Mouse (Mus musculus) hindbrain, embryonic 13.5 days (tissue): ENCODE measurements at regions not wholly inside any gene's neighbourhood (a gene's known extent, or its start where the extent isn't known, plus 50 kb on each side); places are given as distances from the start of the nearest gene placed in this dataset.

ENCODE experiments used
- ATAC-seq: fragments of 200-750 bp; cut with Nextera tagmentation; 2 replicates; pipeline ENCODE4 v1.8.0; 2017; ENCODE audit warnings: moderate TSS enrichment; ENCODE audit not compliant: low FRiP score
- H3K27ac ChIP-seq: fragments of 300-500 bp; sonication (generic); 2 replicates; pipeline ENCODE4 v1.5.1; 2015; ENCODE audit warnings: inconsistent platforms, mild to moderate bottlenecking, moderate library complexity
- H3K27me3 ChIP-seq: fragments of 300-500 bp; sonication (generic); 2 replicates; pipeline ENCODE4 v1.6.1; 2015; ENCODE audit warnings: mild to moderate bottlenecking, inconsistent platforms
- H3K36me3 ChIP-seq: fragments of 300-500 bp; sonication (generic); 2 replicates; pipeline ENCODE4 v1.6.1; 2015; ENCODE audit warnings: mild to moderate bottlenecking, inconsistent platforms
- H3K4me1 ChIP-seq: fragments of 300-500 bp; sonication (generic); replicated peaks from 2 replicates; pipeline ENCODE4 v1.6.1; 2015; ENCODE audit warnings: inconsistent platforms
- H3K4me2 ChIP-seq: fragments of 300-500 bp; sonication (generic); 2 replicates; pipeline ENCODE4 v1.6.1; 2015; ENCODE audit warnings: inconsistent platforms, mild to moderate bottlenecking, moderate library complexity
- H3K4me3 ChIP-seq: fragments of 300-500 bp; sonication (generic); 2 replicates; pipeline ENCODE4 v1.5.1; 2015; ENCODE audit warnings: mild to moderate bottlenecking, inconsistent platforms
- H3K9ac ChIP-seq: fragments of 300-500 bp; sonication (generic); 2 replicates; pipeline ENCODE4 v1.6.1; 2015; ENCODE audit warnings: mild to moderate bottlenecking, inconsistent platforms
- H3K9me3 ChIP-seq: fragments of 300-500 bp; sonication (generic); 2 replicates; pipeline ENCODE4 v1.6.1; 2016; ENCODE audit warnings: inconsistent platforms
- WGBS: fragments of 180-500 bp; shearing (Covaris S2); methylation state at CpG from one replicate; pipeline ENCODE4 v1.1.7; 2015; 5-methylcytosine and 5-hydroxymethylcytosine counted together

DNA sequence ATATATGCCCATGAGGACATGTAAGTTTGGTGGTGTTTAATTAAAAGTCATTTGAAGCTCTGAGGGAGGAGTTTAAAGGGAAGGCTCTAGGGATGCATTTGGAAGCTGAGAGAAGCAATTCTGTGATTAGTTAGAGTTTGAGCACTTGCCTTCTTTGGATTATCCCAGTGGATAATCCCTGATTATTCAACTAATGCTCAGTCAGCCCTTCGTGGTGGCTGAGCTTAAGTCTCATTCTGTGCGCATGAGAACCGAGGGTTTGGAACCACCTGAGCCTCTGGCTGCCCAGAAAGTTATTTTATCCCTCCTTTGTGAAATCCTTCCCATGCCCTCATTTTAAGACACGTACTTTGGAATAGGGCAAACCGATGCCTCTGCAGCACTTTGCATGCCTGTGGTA lies 285.9 kb downstream of the Dnajb9 start:
- H3K27me3 ChIP-seq, result no peaks in the 10 kb centered on the region
- H3K9me3 ChIP-seq, result no peaks in the 10 kb centered on the region
- H3K4me1 ChIP-seq, result no peaks in the 10 kb centered on the region
- H3K27ac ChIP-seq, result no peak overlapping the region
- H3K9ac ChIP-seq, result no peak overlapping the region
- no peak overlapping the region for H3K4me3 ChIP-seq
- 73% methylated on average over 5 of the region's 5 CpGs for WGBS
- no peaks in the 10 kb centered on the region for H3K36me3 ChIP-seq
- no peak for ATAC-seq
- H3K4me2 ChIP-seq, result no peak overlapping the region

DNA sequence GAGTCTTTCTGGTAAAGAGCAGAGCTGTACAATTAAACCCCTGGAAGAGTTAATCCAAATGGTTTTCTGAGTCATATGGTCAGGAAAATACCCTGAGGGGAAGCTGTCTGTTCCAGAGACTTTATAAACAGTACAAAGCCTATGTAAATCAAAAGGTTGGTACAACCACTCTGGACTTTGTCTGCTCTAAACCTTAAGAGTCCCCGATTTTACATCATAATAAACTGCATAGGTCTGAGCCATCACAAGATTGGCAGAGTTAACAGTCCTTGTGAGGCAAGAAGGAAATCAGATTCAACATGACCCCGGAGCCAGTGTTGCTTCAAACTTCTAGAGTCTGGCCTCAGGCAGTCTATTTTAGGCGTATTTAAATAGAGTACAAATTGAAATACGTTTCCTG lies 289.7 kb downstream of the Dnajb9 start:
- Histone ChIP-seq H3K4me1 (no peaks in the 10 kb centered on the region), H3K36me3 (no peaks in the 10 kb centered on the region), H3K4me2 (no peak overlapping the region), H3K9me3 (no peaks in the 10 kb centered on the region), H3K27ac (no peak overlapping the region), H3K27me3 (no peaks in the 10 kb centered on the region), H3K9ac (no peak overlapping the region), H3K4me3 (no peak overlapping the region)
- no peak for ATAC-seq
- WGBS, result 82% methylated on average over 4 of the region's 4 CpGs

DNA sequence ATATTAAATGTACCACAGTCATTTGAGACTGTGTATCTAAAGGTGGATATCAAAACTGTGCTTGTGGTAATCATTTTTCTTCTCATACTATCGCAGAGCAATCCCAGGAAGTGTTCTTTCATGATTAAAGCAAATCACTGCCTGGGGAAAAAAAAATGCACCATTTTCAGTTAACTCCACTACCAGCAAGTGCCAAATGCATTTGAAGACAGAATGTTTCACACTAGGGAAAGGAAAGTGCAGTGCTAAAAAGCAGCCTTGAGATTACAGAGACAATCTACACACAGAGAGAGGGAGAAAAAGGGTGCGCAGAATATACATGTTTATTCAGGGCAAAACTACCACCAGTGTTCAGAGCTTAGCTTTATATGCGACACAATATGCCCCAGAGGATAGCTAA lies 291.0 kb downstream of the Dnajb9 start:
- H3K4me1 ChIP-seq, result no peaks in the 10 kb centered on the region
- no peak overlapping the region for H3K4me2 ChIP-seq
- H3K9ac ChIP-seq, result no peak overlapping the region
- no peak for ATAC-seq
- H3K36me3 ChIP-seq, result no peaks in the 10 kb centered on the region
- H3K4me3 ChIP-seq, result no peak overlapping the region
- H3K27me3 ChIP-seq, result no peaks in the 10 kb centered on the region
- H3K27ac ChIP-seq, result no peak overlapping the region
- no peaks in the 10 kb centered on the region for H3K9me3 ChIP-seq
- 76% methylated on average over 3 of the region's 3 CpGs for WGBS

DNA sequence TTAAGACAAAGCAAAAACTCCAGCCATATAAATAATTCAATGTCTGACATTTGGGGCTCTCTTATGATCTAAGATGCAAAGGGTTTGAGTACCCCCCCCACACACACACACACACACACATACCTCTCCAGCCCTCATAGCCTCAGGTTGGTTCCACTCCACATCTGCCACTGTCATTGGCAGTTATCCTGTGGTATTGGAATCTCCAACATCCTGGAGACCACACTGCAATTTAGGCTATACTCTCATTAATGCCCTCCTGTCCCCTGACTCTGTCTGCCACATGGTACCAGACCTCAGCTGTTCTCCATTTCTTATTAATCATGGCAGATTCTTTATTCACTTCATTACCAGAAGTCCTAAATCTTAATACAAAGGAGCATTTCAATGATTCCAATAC lies 293.3 kb downstream of the Dnajb9 start:
- Histone ChIP-seq H3K36me3 (no peaks in the 10 kb centered on the region), H3K27ac (no peak overlapping the region), H3K27me3 (no peaks in the 10 kb centered on the region), H3K9me3 (no peaks in the 10 kb centered on the region), H3K9ac (no peak overlapping the region), H3K4me3 (no peak overlapping the region), H3K4me1 (no peaks in the 10 kb centered on the region), H3K4me2 (no peak overlapping the region)
- no peak; the same call in 1 of the 2 replicates for ATAC-seq

DNA sequence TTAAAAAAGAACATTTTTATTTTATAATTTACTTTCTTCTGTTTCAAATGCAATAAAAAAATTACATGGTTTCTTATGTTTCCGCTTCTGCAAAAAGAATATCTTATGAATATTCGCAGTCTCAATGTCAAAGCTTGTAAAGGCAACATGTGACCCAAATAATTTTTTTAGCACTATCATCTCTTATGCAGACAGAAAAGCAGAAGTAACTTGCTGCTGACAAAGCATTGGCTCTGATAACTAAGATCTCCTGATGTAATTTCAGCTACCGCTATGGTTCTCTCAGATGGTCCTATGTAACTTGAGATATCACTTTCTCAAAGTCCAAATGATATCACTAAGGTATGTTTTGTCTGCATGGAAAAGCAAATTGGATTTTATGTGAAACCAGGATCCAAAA lies 310.9 kb downstream of the Dnajb9 start:
- Histone ChIP-seq H3K27ac (no peak overlapping the region), H3K4me2 (no peak overlapping the region), H3K4me3 (no peak overlapping the region), H3K9me3 (no peaks in the 10 kb centered on the region), H3K36me3 (no peaks in the 10 kb centered on the region), H3K4me1 (no peaks in the 10 kb centered on the region), H3K27me3 (no peaks in the 10 kb centered on the region), H3K9ac (no peak overlapping the region)
- 94% methylated on average over 3 of the region's 3 CpGs for WGBS
- ATAC-seq, result no peak

DNA sequence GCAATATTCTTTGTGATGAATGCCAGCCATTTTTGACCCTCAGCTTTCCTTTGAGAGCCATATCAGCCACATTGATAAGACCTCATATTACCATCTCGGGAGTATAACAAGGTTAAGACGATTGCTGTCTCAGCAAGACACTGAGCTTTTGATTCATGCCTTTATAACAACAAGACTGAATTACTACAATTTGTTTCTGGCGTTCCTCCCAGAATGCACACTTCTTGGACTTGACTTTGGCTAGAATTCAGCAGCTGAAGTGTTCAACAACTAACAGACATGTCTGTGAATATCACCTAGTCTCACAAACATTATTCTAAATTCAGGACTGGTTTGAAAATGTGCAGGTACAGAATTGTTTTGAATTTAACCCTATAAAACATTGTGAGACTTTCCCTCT lies 324.5 kb downstream of the Dnajb9 start:
- Histone ChIP-seq H3K27me3 (no peaks in the 10 kb centered on the region), H3K4me1 (no peaks in the 10 kb centered on the region), H3K4me2 (no peak overlapping the region), H3K4me3 (no peak overlapping the region), H3K9me3 (no peaks in the 10 kb centered on the region), H3K27ac (no peak overlapping the region), H3K36me3 (no peaks in the 10 kb centered on the region), H3K9ac (no peak overlapping the region)
- 66% methylated on average over 3 of the region's 3 CpGs for WGBS
- ATAC-seq, result no peak

DNA sequence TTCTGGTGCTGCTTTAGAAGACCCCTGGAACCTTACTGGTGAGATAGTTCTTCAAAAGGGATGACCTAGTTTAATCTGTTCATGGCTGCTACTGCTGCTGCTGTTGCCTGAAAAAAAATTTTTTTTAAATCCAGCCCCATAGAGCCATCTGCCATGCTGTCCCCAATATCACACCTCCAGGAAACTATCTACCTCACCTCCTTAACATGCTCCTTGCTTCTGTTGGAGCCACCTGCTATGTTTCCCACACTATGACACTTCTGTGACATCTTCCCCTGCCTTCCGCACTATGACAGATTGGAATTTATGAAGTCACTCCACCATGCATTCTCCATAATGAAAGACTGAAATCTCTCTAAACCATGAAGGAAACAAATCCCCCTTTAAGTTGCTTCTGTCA lies 349.6 kb downstream of the Dnajb9 start:
- no peaks in the 10 kb centered on the region for H3K36me3 ChIP-seq
- no peak overlapping the region for H3K9ac ChIP-seq
- H3K9me3 ChIP-seq, result no peaks in the 10 kb centered on the region
- no peaks in the 10 kb centered on the region for H3K4me1 ChIP-seq
- H3K27ac ChIP-seq, result no peak overlapping the region
- H3K4me2 ChIP-seq, result no peak overlapping the region
- no peaks in the 10 kb centered on the region for H3K27me3 ChIP-seq
- ATAC-seq, result no peak
- H3K4me3 ChIP-seq, result no peak overlapping the region
- 91% methylated on average over 1 of the region's 1 CpGs for WGBS

DNA sequence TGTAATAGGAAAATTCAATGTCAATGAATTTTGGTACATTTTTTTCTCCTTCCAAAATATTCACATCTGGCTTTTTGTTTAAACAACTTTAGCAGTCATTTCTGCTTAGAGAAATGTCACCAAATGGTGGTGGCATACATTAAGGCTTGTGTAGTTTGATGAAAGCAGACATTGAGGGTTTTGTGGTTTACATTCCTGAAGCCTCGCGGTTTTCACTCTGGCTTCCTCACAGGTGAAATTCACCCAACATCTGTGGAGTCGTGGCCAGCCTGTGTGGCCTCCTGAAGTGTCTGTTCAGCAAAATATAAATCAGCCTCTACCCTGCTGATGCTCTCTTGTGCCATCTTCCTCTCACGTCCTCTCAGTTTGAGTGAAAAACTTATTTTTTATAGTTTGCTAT lies 353.8 kb downstream of the Dnajb9 start:
- no peaks in the 10 kb centered on the region for H3K4me1 ChIP-seq
- H3K27ac ChIP-seq, result no peak overlapping the region
- no peak overlapping the region for H3K4me3 ChIP-seq
- H3K27me3 ChIP-seq, result no peaks in the 10 kb centered on the region
- H3K4me2 ChIP-seq, result no peak overlapping the region
- no peaks in the 10 kb centered on the region for H3K36me3 ChIP-seq
- no peak overlapping the region for H3K9ac ChIP-seq
- 82% methylated on average over 4 of the region's 4 CpGs for WGBS
- no peak for ATAC-seq
- no peaks in the 10 kb centered on the region for H3K9me3 ChIP-seq

DNA sequence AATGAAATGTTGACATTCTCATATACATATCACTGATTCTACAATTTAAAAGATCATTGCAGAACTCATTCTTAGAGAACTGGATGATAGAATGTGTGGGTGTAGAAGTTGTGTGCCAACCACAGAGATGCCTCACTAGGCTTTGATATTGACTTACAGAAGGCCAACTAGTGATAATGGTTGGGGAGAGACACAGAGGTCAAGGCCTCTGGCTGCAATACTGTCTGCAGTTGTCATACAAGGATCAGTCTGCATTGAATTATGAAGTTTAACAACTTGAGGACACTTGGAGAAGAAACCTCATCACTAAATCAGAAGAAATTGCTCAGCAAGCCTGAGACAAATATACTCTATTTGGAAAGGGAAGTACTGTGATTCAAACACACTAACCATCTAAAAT lies 357.9 kb downstream of the Dnajb9 start:
- Histone ChIP-seq H3K4me2 (no peak overlapping the region), H3K9me3 (no peaks in the 10 kb centered on the region), H3K27ac (no peak overlapping the region), H3K27me3 (no peaks in the 10 kb centered on the region), H3K4me3 (no peak overlapping the region), H3K36me3 (no peaks in the 10 kb centered on the region), H3K4me1 (no peaks in the 10 kb centered on the region), H3K9ac (no peak overlapping the region)
- no peak for ATAC-seq

DNA sequence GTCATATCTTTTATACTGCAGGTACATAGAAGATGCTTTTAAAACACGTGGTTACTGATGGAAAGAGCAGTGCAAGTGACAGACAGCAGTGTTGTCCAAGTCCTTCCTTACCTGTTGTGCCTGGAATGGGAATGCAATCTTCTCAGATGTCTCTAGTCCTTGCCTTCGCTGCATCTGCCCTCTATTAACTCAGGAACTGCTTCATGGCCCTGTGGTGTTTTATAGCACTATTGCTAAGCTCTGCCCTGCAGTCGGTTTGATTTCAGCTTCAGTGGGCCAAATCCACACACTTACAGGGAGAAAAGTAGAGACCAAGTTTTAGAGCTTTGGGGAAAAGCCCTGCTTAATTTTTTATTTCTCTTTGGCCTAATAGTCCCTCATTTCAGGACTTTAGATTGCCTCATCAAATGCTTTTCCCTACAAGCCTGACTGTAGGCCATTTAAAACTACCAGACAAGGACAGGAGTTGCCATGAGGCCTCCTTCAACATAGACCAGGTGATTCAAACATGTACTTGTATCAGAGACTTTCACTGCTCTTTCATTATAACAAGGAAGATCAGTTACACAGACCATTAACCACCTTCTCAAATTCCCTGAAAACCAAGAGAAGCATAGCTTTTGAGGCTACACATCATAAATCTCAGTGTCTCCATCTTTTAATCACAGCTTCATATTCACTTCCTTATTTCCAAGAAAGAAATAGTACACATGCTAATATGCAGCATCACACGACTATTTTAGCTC lies 358.7 kb downstream of the Dnajb9 start:
- 69% methylated on average over 4 of the region's 4 CpGs for WGBS
- no peak overlapping the region for H3K4me3 ChIP-seq
- H3K9ac ChIP-seq, result no peak overlapping the region
- no peak for ATAC-seq
- H3K27me3 ChIP-seq, result no peaks in the 10 kb centered on the region
- H3K4me1 ChIP-seq, result no peaks in the 10 kb centered on the region
- no peak overlapping the region for H3K4me2 ChIP-seq
- H3K9me3 ChIP-seq, result no peaks in the 10 kb centered on the region
- H3K36me3 ChIP-seq, result no peaks in the 10 kb centered on the region
- no peak overlapping the region for H3K27ac ChIP-seq

DNA sequence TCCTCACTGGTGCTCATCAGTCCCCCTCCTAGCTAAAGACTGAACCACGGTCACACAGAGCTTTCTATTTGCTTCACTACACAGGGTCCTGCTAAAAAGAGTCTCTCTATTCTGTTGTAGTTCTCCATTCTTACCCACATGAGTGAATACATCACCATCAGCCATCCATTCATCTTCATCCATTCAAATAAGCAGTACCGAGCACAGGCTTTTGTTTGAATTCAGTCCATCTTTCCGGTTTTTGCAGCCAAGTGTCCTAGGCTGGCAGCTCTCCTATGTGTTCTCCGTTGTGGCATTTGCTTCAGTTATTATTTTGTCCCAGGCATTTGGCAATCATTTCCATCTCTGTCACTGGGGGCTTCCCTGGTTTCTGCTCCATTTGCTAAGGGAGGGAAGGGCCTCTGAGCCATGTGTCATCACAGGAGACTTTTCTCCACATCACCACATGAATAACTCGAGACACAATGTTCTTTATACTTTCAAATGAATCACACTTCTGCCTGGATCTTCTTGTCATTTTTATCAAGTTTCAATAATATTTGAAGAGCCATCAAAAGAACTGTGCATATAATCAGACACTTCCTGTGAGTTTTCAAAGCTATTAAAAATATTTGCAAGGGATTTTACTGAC lies 366.1 kb downstream of the Dnajb9 start:
- Histone ChIP-seq H3K4me2 (no peak overlapping the region), H3K27me3 (no peaks in the 10 kb centered on the region), H3K27ac (no peak overlapping the region), H3K36me3 (no peaks in the 10 kb centered on the region; the same call in 1 of the 2 replicates), H3K9me3 (no peaks in the 10 kb centered on the region), H3K4me3 (no peak overlapping the region), H3K4me1 (no peaks in the 10 kb centered on the region), H3K9ac (no peak overlapping the region)
- WGBS, result 17% methylated on average over 5 of the region's 5 CpGs
- peak; percentile 63; the same call in 1 of the 2 replicates for ATAC-seq

DNA sequence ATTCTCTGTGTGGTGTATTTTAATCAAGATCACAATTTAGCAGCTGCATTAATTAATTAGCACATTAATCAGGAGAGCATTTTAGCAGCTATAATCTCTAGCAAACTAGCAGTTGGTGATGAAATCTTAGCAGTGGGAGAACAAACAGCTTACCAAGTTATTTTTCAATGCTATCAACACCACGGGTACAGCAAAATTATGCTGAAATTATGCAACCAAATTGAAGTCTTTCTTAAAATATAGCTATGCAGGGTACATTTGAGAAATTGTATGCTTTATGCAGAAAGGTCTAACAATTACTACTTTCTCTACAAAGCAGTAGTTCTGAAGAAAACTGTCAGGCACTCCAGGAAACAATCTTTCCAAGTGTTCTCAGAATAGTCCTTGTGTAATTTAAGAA lies 378.1 kb downstream of the Dnajb9 start:
- H3K4me2 ChIP-seq, result no peak overlapping the region
- no peaks in the 10 kb centered on the region for H3K27me3 ChIP-seq
- WGBS, result 70% methylated on average over 1 of the region's 1 CpGs
- H3K27ac ChIP-seq, result no peak overlapping the region
- no peaks in the 10 kb centered on the region for H3K4me1 ChIP-seq
- peaks cover under 1% of the 10 kb centered on the region; the same call in 1 of the 2 replicates for H3K9me3 ChIP-seq
- no peaks in the 10 kb centered on the region for H3K36me3 ChIP-seq
- no peak overlapping the region for H3K9ac ChIP-seq
- no peak overlapping the region for H3K4me3 ChIP-seq
- ATAC-seq, result no peak

DNA sequence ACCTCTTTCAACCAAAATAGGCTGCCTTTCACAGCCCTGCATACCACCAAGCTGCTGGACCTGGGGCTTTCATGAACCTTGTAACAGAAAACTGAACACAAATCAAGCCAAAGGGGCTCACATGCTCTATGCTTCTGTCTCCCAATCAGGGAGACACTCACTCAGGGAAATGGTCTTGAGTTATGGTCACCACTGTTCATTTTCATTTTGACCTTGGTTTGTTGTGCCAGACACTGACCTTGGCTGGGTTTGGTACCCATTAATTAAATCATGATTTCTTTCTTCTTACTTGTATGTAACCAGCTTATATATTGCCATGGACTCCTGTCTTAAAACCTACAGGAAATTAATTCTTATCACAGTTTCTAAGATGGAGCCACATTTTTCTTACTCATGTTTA lies 381.5 kb downstream of the Dnajb9 start:
- Histone ChIP-seq H3K4me3 (no peak overlapping the region), H3K4me2 (no peak overlapping the region), H3K27me3 (no peaks in the 10 kb centered on the region), H3K9me3 (no peaks in the 10 kb centered on the region), H3K36me3 (no peaks in the 10 kb centered on the region), H3K9ac (no peak overlapping the region), H3K27ac (no peak overlapping the region), H3K4me1 (no peaks in the 10 kb centered on the region)
- ATAC-seq, result no peak
